Mouse (Mus musculus): ENCODE measurements around the gene Thbs3. TPM values are rescaled to one million over a fixed set of nuclear protein-coding genes. Genes with fewer than 3 reads are reported as not detected.

The Thbs3 gene
- polyA plus RNA-seq, 1 experiment from 2014 or later: 44.5 TPM

- Histone ChIP-seq H3K27me3 (ENCODE audit: control insufficient read depth, insufficient read depth, low read length) (no peaks in the 10 kb centered on the region), H3K27ac (ENCODE audit: low read depth, low read length) (no peak overlapping the region), H3K9me3 (ENCODE audit: control insufficient read depth, low read length) (no peaks in the 10 kb centered on the region), H3K4me1 (replicated peaks; ENCODE audit: control insufficient read depth, insufficient read depth, low read length) (no peaks in the 10 kb centered on the region), H3K4me2 (replicated peaks; ENCODE audit: low read depth, low read length) (no peak overlapping the region), H3K36me3 (ENCODE audit: control insufficient read depth, insufficient read depth, low read length) (no peaks in the 10 kb centered on the region), H3K4me3 (ENCODE audit: low read depth, low read length) (no peak overlapping the region), H3K9ac (ENCODE audit: low read depth, low read length) (no peak overlapping the region)
- WGBS: 79% methylated on average over 3 of the region's 3 CpGs
- DNase-seq (ENCODE audit: low spot score) (no peak), ATAC-seq (ENCODE audit: low FRiP score) (no peak)
Observed at GRCm38 (mm10) chr3:89260211-89260610, 45.2 kb downstream of the Thbs3 start.

GRCm38 (mm10) chr3:89262417-89262816 is 47.4 kb downstream of the Thbs3 start:
- no peak for DNase-seq (ENCODE audit: low spot score)
- 71% methylated on average over 10 of the region's 10 CpGs for WGBS
- H3K9ac ChIP-seq (ENCODE audit: low read depth, low read length): no peak overlapping the region
- no peaks in the 10 kb centered on the region for H3K36me3 ChIP-seq (ENCODE audit: control insufficient read depth, insufficient read depth, low read length)
- no peaks in the 10 kb centered on the region for H3K27me3 ChIP-seq (ENCODE audit: control insufficient read depth, insufficient read depth, low read length)
- H3K4me2 ChIP-seq (replicated peaks; ENCODE audit: low read depth, low read length): no peak overlapping the region
- no peak overlapping the region for H3K4me3 ChIP-seq (ENCODE audit: low read depth, low read length)
- ATAC-seq (ENCODE audit: low FRiP score): no peak
- H3K27ac ChIP-seq (ENCODE audit: low read depth, low read length): no peak overlapping the region
- no peaks in the 10 kb centered on the region for H3K9me3 ChIP-seq (ENCODE audit: control insufficient read depth, low read length)
- H3K4me1 ChIP-seq (replicated peaks; ENCODE audit: control insufficient read depth, insufficient read depth, low read length): no peaks in the 10 kb centered on the region

- Histone ChIP-seq H3K9me3 (ENCODE audit: control insufficient read depth, low read length) (no peaks in the 10 kb centered on the region), H3K27ac (ENCODE audit: low read depth, low read length) (peak overlapping the region; percentile 48; the same call in 1 of the 2 replicates), H3K4me2 (replicated peaks; ENCODE audit: low read depth, low read length) (peak overlapping the region; percentile 91), H3K36me3 (ENCODE audit: control insufficient read depth, insufficient read depth, low read length) (no peaks in the 10 kb centered on the region), H3K4me3 (ENCODE audit: low read depth, low read length) (peak overlapping the region; percentile 70), H3K9ac (ENCODE audit: low read depth, low read length) (peak overlapping the region; percentile 87), H3K4me1 (replicated peaks; ENCODE audit: control insufficient read depth, insufficient read depth, low read length) (0 out of 2 replicates have a peak, but pooled peaks cover 6% of the 10 kb centered on the region), H3K27me3 (ENCODE audit: control insufficient read depth, insufficient read depth, low read length) (no peaks in the 10 kb centered on the region)
- under 1% methylated on average over 20 of the region's 20 CpGs for WGBS
- ATAC-seq (ENCODE audit: low FRiP score) (peak; percentile 85), DNase-seq (ENCODE audit: low spot score) (peak; percentile 89)
Observed at GRCm38 (mm10) chr3:89266439-89266893, 51.5 kb downstream of the Thbs3 start.

GRCm38 (mm10) chr3:89268916-89269315 is 53.9 kb downstream of the Thbs3 start:
- DNase-seq (ENCODE audit: low spot score): no peak
- no peaks in the 10 kb centered on the region for H3K27me3 ChIP-seq (ENCODE audit: control insufficient read depth, insufficient read depth, low read length)
- no peaks in the 10 kb centered on the region for H3K36me3 ChIP-seq (ENCODE audit: control insufficient read depth, insufficient read depth, low read length)
- H3K4me2 ChIP-seq (replicated peaks; ENCODE audit: low read depth, low read length): no peak overlapping the region
- no peaks in the 10 kb centered on the region for H3K9me3 ChIP-seq (ENCODE audit: control insufficient read depth, low read length)
- ATAC-seq (ENCODE audit: low FRiP score): no peak
- H3K9ac ChIP-seq (ENCODE audit: low read depth, low read length): no peak overlapping the region
- H3K4me1 ChIP-seq (replicated peaks; ENCODE audit: control insufficient read depth, insufficient read depth, low read length): 0 out of 2 replicates have a peak, but pooled peaks cover 6% of the 10 kb centered on the region
- no peak overlapping the region for H3K4me3 ChIP-seq (ENCODE audit: low read depth, low read length)
- H3K27ac ChIP-seq (ENCODE audit: low read depth, low read length): no peak overlapping the region
- WGBS: 52% methylated on average over 8 of the region's 8 CpGs

- DNase-seq (ENCODE audit: low spot score): peak; percentile 72
- Histone ChIP-seq H3K9ac (ENCODE audit: low read depth, low read length) (peak within 1 kb of the TSS; percentile 90), H3K27ac (ENCODE audit: low read depth, low read length) (peak within 1 kb of the TSS; percentile 47; the same call in 1 of the 2 replicates), H3K9me3 (ENCODE audit: control insufficient read depth, low read length) (no peaks in the 10 kb centered on the region), H3K4me3 (ENCODE audit: low read depth, low read length) (peak within 1 kb of the TSS; percentile 49), H3K4me2 (replicated peaks; ENCODE audit: low read depth, low read length) (peak within 1 kb of the TSS; percentile 86), H3K4me1 (replicated peaks; ENCODE audit: control insufficient read depth, insufficient read depth, low read length) (0 out of 2 replicates have a peak, but pooled peaks cover 6% of the 10 kb centered on the region), H3K36me3 (ENCODE audit: control insufficient read depth, insufficient read depth, low read length) (no peaks in the 10 kb centered on the region), H3K27me3 (ENCODE audit: control insufficient read depth, insufficient read depth, low read length) (no peaks in the 10 kb centered on the region)
- WGBS: 4% methylated on average over 39 of the region's 39 CpGs
- peak; percentile 64; the same call in 1 of the 2 replicates for ATAC-seq (ENCODE audit: low FRiP score)
Observed at GRCm38 (mm10) chr3:89270051-89270755, 55.2 kb downstream of the Thbs3 start, which contains the start of gene Slc50a1. Slc50a1 (minus strand) TSS chr3:89270570.

DNA sequence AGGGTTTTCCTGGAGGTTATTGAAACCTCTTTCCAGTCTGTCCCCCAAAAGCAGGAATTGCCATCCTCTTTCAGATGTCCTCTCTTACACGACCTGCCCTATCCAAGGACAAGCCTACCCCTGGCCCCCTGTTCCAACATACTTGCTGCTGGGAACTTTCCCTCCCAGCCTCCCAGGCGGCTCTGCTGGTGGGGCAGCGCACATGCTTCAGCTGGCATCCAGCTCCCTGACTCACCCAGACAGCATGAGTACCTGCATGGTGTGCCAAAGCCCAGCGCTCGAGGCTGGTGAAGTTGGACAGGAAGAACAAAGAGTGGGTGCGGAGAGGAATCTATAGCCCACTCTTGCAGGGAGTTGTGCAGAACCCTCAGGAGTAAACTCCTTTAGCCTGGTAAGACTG is 55.9 kb downstream of the Thbs3 start:
- H3K27ac ChIP-seq (ENCODE audit: low read depth, low read length): no peak overlapping the region
- H3K36me3 ChIP-seq (ENCODE audit: control insufficient read depth, insufficient read depth, low read length): no peaks in the 10 kb centered on the region
- WGBS: 72% methylated on average over 6 of the region's 6 CpGs
- peak overlapping the region; percentile 86 for H3K4me2 ChIP-seq (replicated peaks; ENCODE audit: low read depth, low read length)
- no peaks in the 10 kb centered on the region for H3K9me3 ChIP-seq (ENCODE audit: control insufficient read depth, low read length)
- DNase-seq (ENCODE audit: low spot score): no peak
- ATAC-seq (ENCODE audit: low FRiP score): no peak
- peak overlapping the region; percentile 90 for H3K9ac ChIP-seq (ENCODE audit: low read depth, low read length)
- no peak overlapping the region for H3K4me3 ChIP-seq (ENCODE audit: low read depth, low read length)
- 0 out of 2 replicates have a peak, but pooled peaks cover 6% of the 10 kb centered on the region for H3K4me1 ChIP-seq (replicated peaks; ENCODE audit: control insufficient read depth, insufficient read depth, low read length)
- H3K27me3 ChIP-seq (ENCODE audit: control insufficient read depth, insufficient read depth, low read length): no peaks in the 10 kb centered on the region

GRCm38 (mm10) chr3:89271760-89272159 is 56.8 kb downstream of the Thbs3 start:
- no peak for DNase-seq (ENCODE audit: low spot score)
- Histone ChIP-seq H3K9ac (ENCODE audit: low read depth, low read length) (no peak overlapping the region), H3K4me1 (replicated peaks; ENCODE audit: control insufficient read depth, insufficient read depth, low read length) (0 out of 2 replicates have a peak, but pooled peaks cover 6% of the 10 kb centered on the region), H3K27ac (ENCODE audit: low read depth, low read length) (no peak overlapping the region), H3K36me3 (ENCODE audit: control insufficient read depth, insufficient read depth, low read length) (no peaks in the 10 kb centered on the region), H3K27me3 (ENCODE audit: control insufficient read depth, insufficient read depth, low read length) (no peaks in the 10 kb centered on the region), H3K4me3 (ENCODE audit: low read depth, low read length) (no peak overlapping the region), H3K4me2 (replicated peaks; ENCODE audit: low read depth, low read length) (no peak overlapping the region), H3K9me3 (ENCODE audit: control insufficient read depth, low read length) (no peaks in the 10 kb centered on the region)
- 72% methylated on average over 6 of the region's 6 CpGs for WGBS
- ATAC-seq (ENCODE audit: low FRiP score): no peak

- H3K4me3 ChIP-seq (ENCODE audit: low read depth, low read length): no peak overlapping the region
- no peaks in the 10 kb centered on the region for H3K36me3 ChIP-seq (ENCODE audit: control insufficient read depth, insufficient read depth, low read length)
- no peak overlapping the region for H3K9ac ChIP-seq (ENCODE audit: low read depth, low read length)
- H3K27ac ChIP-seq (ENCODE audit: low read depth, low read length): no peak overlapping the region
- H3K4me1 ChIP-seq (replicated peaks; ENCODE audit: control insufficient read depth, insufficient read depth, low read length): peaks cover 11% of the 10 kb centered on the region
- no peak for ATAC-seq (ENCODE audit: low FRiP score)
- no peak for DNase-seq (ENCODE audit: low spot score)
- H3K4me2 ChIP-seq (replicated peaks; ENCODE audit: low read depth, low read length): no peak overlapping the region
- H3K27me3 ChIP-seq (ENCODE audit: control insufficient read depth, insufficient read depth, low read length): peaks cover 30% of the 10 kb centered on the region
- 93% methylated on average over 13 of the region's 13 CpGs for WGBS
- no peaks in the 10 kb centered on the region for H3K9me3 ChIP-seq (ENCODE audit: control insufficient read depth, low read length)
Observed at GRCm38 (mm10) chr3:89276061-89276460, 61.1 kb downstream of the Thbs3 start.

Measured in hindbrain, embryonic 11.5 days (tissue).